Mouse (Mus musculus) E14TG2a.4 (cell line): ENCODE measurements around the gene Vma21.

ENCODE experiments used
- CTCF ChIP-seq: conservative IDR thresholded peaks from 2 replicates; pipeline ENCODE4 v1.5.1; 2014; ENCODE audit warnings: low read length
- POU5F1 ChIP-seq: IDR thresholded peaks from 2 replicates; pipeline ENCODE4 v1.6.1; 2014; ENCODE audit warnings: low read length, borderline replicate concordance

- TF ChIP-seq CTCF (no peak), POU5F1 (no peak)
Observed at GRCm38 (mm10) chrX:71846696-71847095, 31.0 kb downstream of the Vma21 start.
